Mouse (Mus musculus) midbrain, postnatal 0 days (tissue): Measurements from ENCODE around the gene Bcl11a. TPM values are rescaled to one million over a fixed set of nuclear protein-coding genes. Genes with fewer than 3 reads are reported as not detected.

Experiments
- ATAC-seq: fragments of 200-750 bp; cut with Nextera tagmentation; 2 replicates; pipeline ENCODE4 v1.8.0; 2017; ENCODE audit warnings: moderate number of reproducible peaks, mild to moderate bottlenecking, moderate TSS enrichment, moderate library complexity; ENCODE audit not compliant: low FRiP score
- DNase-seq: peaks from one replicate; pipeline ENCODE4 v3.0.0-alpha.2; 2015; ENCODE audit warnings: low spot score
- H3K27ac ChIP-seq: fragments of 300-500 bp; sonication (generic); 2 replicates; pipeline ENCODE4 v1.5.1; 2014; ENCODE audit warnings: low read depth, mild to moderate bottlenecking, low read length, mixed read lengths
- H3K27me3 ChIP-seq: fragments of 300-500 bp; sonication (generic); 2 replicates; pipeline ENCODE4 v1.6.1; 2014; ENCODE audit warnings: low read length, control low read depth, mixed read lengths; ENCODE audit not compliant: insufficient read depth
- H3K36me3 ChIP-seq: fragments of 300-500 bp; sonication (generic); 2 replicates; pipeline ENCODE4 v1.6.1; 2014; ENCODE audit warnings: low read length, control low read depth, mixed read lengths; ENCODE audit not compliant: insufficient read depth
- H3K4me1 ChIP-seq: fragments of 300-500 bp; sonication (generic); 2 replicates; pipeline ENCODE4 v1.6.1; 2014; ENCODE audit warnings: mild to moderate bottlenecking, control low read depth, antibody characterized with exemption, low read length, mixed read lengths; ENCODE audit not compliant: insufficient read depth
- H3K4me2 ChIP-seq: fragments of 300-500 bp; sonication (generic); 2 replicates; pipeline ENCODE4 v1.6.1; 2014; ENCODE audit warnings: low read depth, mild to moderate bottlenecking, low read length, mixed read lengths; ENCODE audit not compliant: poor library complexity, severe bottlenecking
- H3K4me3 ChIP-seq: fragments of 300-500 bp; sonication (generic); 2 replicates; pipeline ENCODE4 v1.5.1; 2014; ENCODE audit warnings: low read depth, mild to moderate bottlenecking, low read length, moderate library complexity
- H3K9ac ChIP-seq: fragments of 300-500 bp; sonication (generic); replicated peaks from 2 replicates; pipeline ENCODE4 v1.6.1; 2014; ENCODE audit warnings: mild to moderate bottlenecking, low read length, moderate library complexity, mixed read lengths; ENCODE audit not compliant: poor library complexity, severe bottlenecking
- H3K9me3 ChIP-seq: fragments of 300-500 bp; sonication (generic); 2 replicates; pipeline ENCODE4 v1.6.1; 2016; ENCODE audit warnings: low read length, control low read depth
- CTCF ChIP-seq: IDR thresholded peaks from 2 replicates; pipeline ENCODE4 v1.5.1; 2016; ENCODE audit warnings: antibody characterized with exemption, mild to moderate bottlenecking
- WGBS: fragments of 180-500 bp; shearing (Covaris S2); extraction: QIAGEN DNeasy Blood & Tissue Kit; methylation state at CpG from one replicate; pipeline ENCODE4 v1.1.7; 2014; 5-methylcytosine and 5-hydroxymethylcytosine counted together
- polyA plus RNA-seq: library from polyadenylated mRNA; unstranded; fragments of >200 nt; fragmentation: Nextera tagmentation; extraction: Ambion mirVana; gene quantifications from 2 replicates; pipeline ENCODE4 v1.2.1, GENCODE M21; 2015
- total RNA-seq: library from RNA; depleted of rRNA; stranded (reverse); fragments of >200 nt; gene quantifications from 2 replicates; pipeline ENCODE4 v1.2.3, GENCODE M21; 2014

The Bcl11a gene
- total and polyA plus RNA-seq, 2 experiments from 2014 or later, result 44.6 to 80.9 TPM

DNA sequence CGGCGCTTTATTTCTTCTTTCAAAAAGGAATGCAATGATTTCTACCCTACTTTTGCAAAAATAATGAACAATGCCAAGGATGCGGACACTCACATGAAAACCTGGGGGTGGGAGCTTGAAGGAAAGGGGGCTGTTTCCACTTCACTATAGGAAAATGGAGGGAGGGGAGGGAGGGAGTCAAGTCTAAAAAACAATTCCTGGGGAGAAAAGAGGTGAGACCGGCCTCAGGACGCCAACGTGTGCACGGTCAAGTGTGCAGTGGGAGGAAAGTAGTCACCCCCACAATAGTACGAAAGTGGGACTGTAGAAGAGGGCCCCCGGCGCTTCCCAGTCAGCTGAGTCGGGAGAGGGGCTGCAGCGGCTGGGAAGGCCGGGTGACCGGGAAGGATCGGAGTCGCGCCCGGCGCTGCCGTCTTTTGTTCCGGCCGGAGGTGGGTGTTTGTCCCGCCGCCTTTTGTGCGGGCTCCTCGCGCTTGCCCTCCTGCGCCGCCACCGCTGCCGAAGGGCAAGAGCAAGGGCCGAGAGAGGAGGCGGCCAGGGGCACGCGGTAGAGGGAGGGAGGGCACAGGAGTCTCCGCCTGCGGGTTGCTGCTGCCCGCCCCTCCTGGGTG lies 955 bp downstream of the Bcl11a start:
- Histone ChIP-seq H3K4me3 (peak overlapping the region; percentile 84), H3K27me3 (0 out of 2 replicates have a peak, but pooled peaks cover 3% of the 10 kb centered on the region), H3K36me3 (no peaks in the 10 kb centered on the region), H3K9me3 (no peaks in the 10 kb centered on the region), H3K9ac (peak overlapping the region; percentile 84), H3K4me1 (0 out of 2 replicates have a peak, but pooled peaks cover 4% of the 10 kb centered on the region), H3K4me2 (peak overlapping the region; percentile 99), H3K27ac (peak overlapping the region; percentile 93)
- WGBS, result under 1% methylated on average over 38 of the region's 38 CpGs
- DNase-seq (no peak), ATAC-seq (no peak)
- no peak for TF ChIP-seq CTCF

- Histone ChIP-seq H3K36me3 (no peaks in the 10 kb centered on the region), H3K4me1 (0 out of 2 replicates have a peak, but pooled peaks cover 2% of the 10 kb centered on the region), H3K9me3 (no peaks in the 10 kb centered on the region), H3K27me3 (0 out of 2 replicates have a peak, but pooled peaks cover under 1% of the 10 kb centered on the region), H3K4me2 (peak overlapping the region; percentile 99), H3K9ac (peak overlapping the region; percentile 84), H3K27ac (peak overlapping the region; percentile 93), H3K4me3 (peak overlapping the region; percentile 84)
- ATAC-seq (no peak), DNase-seq (peak; percentile 64)
- WGBS, result under 1% methylated on average over 42 of the region's 43 CpGs
- TF ChIP-seq CTCF, result no peak
Measured at GRCm38 (mm10) chr11:24079392-24080391, 1.8 kb downstream of the Bcl11a start.

- Histone ChIP-seq H3K9ac (peak overlapping the region; percentile 84), H3K27ac (peak overlapping the region; percentile 93), H3K27me3 (no peaks in the 10 kb centered on the region), H3K36me3 (no peaks in the 10 kb centered on the region; the same call in 1 of the 2 replicates), H3K9me3 (no peaks in the 10 kb centered on the region), H3K4me3 (peak overlapping the region; percentile 84), H3K4me1 (no peaks in the 10 kb centered on the region), H3K4me2 (peak overlapping the region; percentile 99)
- no peak for TF ChIP-seq CTCF
- ATAC-seq (peak; percentile 36), DNase-seq (peak; percentile 48)
- under 1% methylated on average over 30 of the region's 30 CpGs for whole genome bisulfite sequencing
Measured at GRCm38 (mm10) chr11:24080541-24080940, 2.7 kb downstream of the Bcl11a start.

DNA sequence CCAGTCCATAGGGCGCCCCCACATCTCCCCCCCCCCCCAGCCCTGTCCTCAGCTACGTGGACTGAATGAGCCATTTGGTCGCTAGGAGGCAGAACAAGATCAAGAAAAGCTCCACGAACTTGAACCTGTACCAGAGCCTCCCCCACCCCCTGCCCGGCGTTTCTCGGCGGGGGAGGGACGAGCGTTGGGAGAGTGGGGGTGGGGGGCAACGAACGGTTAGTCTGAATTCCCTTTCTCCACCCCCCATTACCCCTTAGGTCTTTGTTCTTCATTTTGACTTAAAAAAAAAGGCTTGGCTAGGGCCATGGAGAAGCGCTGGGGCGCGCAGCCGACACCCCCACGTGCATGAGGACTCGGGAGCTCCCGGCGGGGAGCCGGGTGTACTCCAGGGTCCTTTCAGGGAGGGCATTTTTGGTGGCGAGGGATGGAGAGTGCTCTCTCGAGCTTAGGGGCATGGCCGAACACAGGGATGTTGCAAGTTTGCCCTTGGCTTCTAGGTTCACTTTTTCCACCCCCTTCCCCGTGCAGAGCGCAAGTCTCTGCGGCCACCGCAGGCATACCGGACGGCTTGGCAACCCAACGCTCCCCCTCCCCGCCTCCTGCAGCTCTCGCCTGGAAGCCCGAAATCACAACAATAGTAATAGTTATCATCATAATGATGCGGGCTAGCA lies 3.3 kb downstream of the Bcl11a start:
- peak overlapping the region; percentile 99 for H3K4me2 ChIP-seq
- no peaks in the 10 kb centered on the region for H3K27me3 ChIP-seq
- no peaks in the 10 kb centered on the region for H3K9me3 ChIP-seq
- H3K36me3 ChIP-seq, result peaks cover 4% of the 10 kb centered on the region; the same call in 1 of the 2 replicates
- WGBS, result 0% methylated on average over 33 of the region's 35 CpGs
- peak overlapping the region; percentile 84 for H3K9ac ChIP-seq
- peak; percentile 68 for TF ChIP-seq CTCF
- peak overlapping the region; percentile 84 for H3K4me3 ChIP-seq
- no peaks in the 10 kb centered on the region for H3K4me1 ChIP-seq
- peak overlapping the region; percentile 93 for H3K27ac ChIP-seq
- DNase-seq, result peak; percentile 86
- peak; percentile 67 for ATAC-seq

GRCm38 (mm10) chr11:24081687-24082384 lies 4.0 kb downstream of the Bcl11a start:
- Histone ChIP-seq H3K4me3 (peak overlapping the region; percentile 84), H3K9ac (peak overlapping the region; percentile 84), H3K9me3 (no peaks in the 10 kb centered on the region), H3K36me3 (peaks cover 4% of the 10 kb centered on the region; the same call in 1 of the 2 replicates), H3K27me3 (no peaks in the 10 kb centered on the region), H3K4me1 (no peaks in the 10 kb centered on the region), H3K27ac (peak overlapping the region; percentile 93), H3K4me2 (peak overlapping the region; percentile 99)
- 0 out of 2 replicates have a peak, but pooled peaks have one; percentile 9 for TF ChIP-seq CTCF
- WGBS, result under 1% methylated on average over 43 of the region's 43 CpGs
- ATAC-seq, result no peak
- DNase-seq, result peak; percentile 57
